Mouse (Mus musculus): ENCODE measurements around the gene Tuba1a. TPM values are rescaled to one million over a fixed set of nuclear protein-coding genes. Genes with fewer than 3 reads are reported as not detected.
"Not testable (repeated sequence)": the region's sequence is repeated elsewhere in the genome, so short reads cannot be mapped to it uniquely, and the experiment has no call there.

Gene Tuba1a
- polyA plus RNA-seq, 1 experiment from 2014 or later, result 1,516 TPM

GRCm38 (mm10) chr15:98978409-98979172 is 25.1 kb upstream of the Tuba1a start:
- Histone ChIP-seq H3K4me1 (ENCODE audit: control insufficient read depth, insufficient read depth, low read length) (0 out of 2 replicates have a peak, but pooled peaks cover 5% of the 10 kb centered on the region), H3K27me3 (ENCODE audit: control insufficient read depth, insufficient read depth, low read length) (no peaks in the 10 kb centered on the region), H3K4me2 (ENCODE audit: low read depth, severe bottlenecking) (no peak overlapping the region), H3K9ac (ENCODE audit: low read length) (no peak overlapping the region), H3K9me3 (ENCODE audit: control insufficient read depth, low read length) (no peaks in the 10 kb centered on the region), H3K36me3 (ENCODE audit: control insufficient read depth, insufficient read depth, low read length) (no peaks in the 10 kb centered on the region), H3K4me3 (ENCODE audit: low read depth, low read length) (no peak overlapping the region), H3K27ac (replicated peaks; ENCODE audit: low read depth, low read length) (no peak overlapping the region)
- WGBS, result 49% methylated on average over 20 of the region's 20 CpGs
- DNase-seq (ENCODE audit: low spot score), result no peak
- no peak for ATAC-seq (ENCODE audit: insufficient number of reproducible peaks, low FRiP score, low TSS enrichment, low read depth)

GRCm38 (mm10) chr15:98977759-98978408 is 24.4 kb upstream of the Tuba1a start:
- no peak for ATAC-seq (ENCODE audit: insufficient number of reproducible peaks, low FRiP score, low TSS enrichment, low read depth)
- no peaks in the 10 kb centered on the region for H3K9me3 ChIP-seq (ENCODE audit: control insufficient read depth, low read length)
- H3K9ac ChIP-seq (ENCODE audit: low read length), result no peak overlapping the region
- no peak for DNase-seq (ENCODE audit: low spot score)
- 0 out of 2 replicates have a peak, but pooled peaks cover 5% of the 10 kb centered on the region for H3K4me1 ChIP-seq (ENCODE audit: control insufficient read depth, insufficient read depth, low read length)
- no peak overlapping the region for H3K4me2 ChIP-seq (ENCODE audit: low read depth, severe bottlenecking)
- H3K36me3 ChIP-seq (ENCODE audit: control insufficient read depth, insufficient read depth, low read length), result no peaks in the 10 kb centered on the region
- 66% methylated on average over 14 of the region's 14 CpGs for WGBS
- no peak overlapping the region; the same call in 1 of the 2 replicates for H3K27ac ChIP-seq (replicated peaks; ENCODE audit: low read depth, low read length)
- no peak overlapping the region for H3K4me3 ChIP-seq (ENCODE audit: low read depth, low read length)
- H3K27me3 ChIP-seq (ENCODE audit: control insufficient read depth, insufficient read depth, low read length), result no peaks in the 10 kb centered on the region

- Histone ChIP-seq H3K4me2 (ENCODE audit: low read depth, severe bottlenecking) (no peak overlapping the region), H3K4me1 (ENCODE audit: control insufficient read depth, insufficient read depth, low read length) (0 out of 2 replicates have a peak, but pooled peaks cover 5% of the 10 kb centered on the region), H3K27ac (replicated peaks; ENCODE audit: low read depth, low read length) (no peak overlapping the region; the same call in 1 of the 2 replicates), H3K4me3 (ENCODE audit: low read depth, low read length) (no peak overlapping the region), H3K9ac (ENCODE audit: low read length) (no peak overlapping the region), H3K9me3 (ENCODE audit: control insufficient read depth, low read length) (no peaks in the 10 kb centered on the region), H3K36me3 (ENCODE audit: control insufficient read depth, insufficient read depth, low read length) (no peaks in the 10 kb centered on the region), H3K27me3 (ENCODE audit: control insufficient read depth, insufficient read depth, low read length) (no peaks in the 10 kb centered on the region)
- ATAC-seq (ENCODE audit: insufficient number of reproducible peaks, low FRiP score, low TSS enrichment, low read depth) (no peak), DNase-seq (ENCODE audit: low spot score) (no peak)
- 74% methylated on average over 21 of the region's 21 CpGs for WGBS
These were observed 23.6 kb upstream of the Tuba1a start for GRCm38 (mm10) chr15:98976763-98977758.

GRCm38 (mm10) chr15:98973015-98973614 is 19.6 kb upstream of the Tuba1a start:
- no peak overlapping the region for H3K4me2 ChIP-seq (ENCODE audit: low read depth, severe bottlenecking)
- no peaks in the 10 kb centered on the region for H3K9me3 ChIP-seq (ENCODE audit: control insufficient read depth, low read length)
- H3K36me3 ChIP-seq (ENCODE audit: control insufficient read depth, insufficient read depth, low read length), result no peaks in the 10 kb centered on the region
- DNase-seq (ENCODE audit: low spot score) (no peak), ATAC-seq (ENCODE audit: insufficient number of reproducible peaks, low FRiP score, low TSS enrichment, low read depth) (no peak)
- H3K4me3 ChIP-seq (ENCODE audit: low read depth, low read length), result no peak overlapping the region
- H3K9ac ChIP-seq (ENCODE audit: low read length), result no peak overlapping the region
- H3K4me1 ChIP-seq (ENCODE audit: control insufficient read depth, insufficient read depth, low read length), result 0 out of 2 replicates have a peak, but pooled peaks cover 8% of the 10 kb centered on the region
- WGBS, result 89% methylated on average over 9 of the region's 9 CpGs
- H3K27me3 ChIP-seq (ENCODE audit: control insufficient read depth, insufficient read depth, low read length), result no peaks in the 10 kb centered on the region
- no peak overlapping the region for H3K27ac ChIP-seq (replicated peaks; ENCODE audit: low read depth, low read length)

GRCm38 (mm10) chr15:98971576-98972320 is 18.2 kb upstream of the Tuba1a start:
- not testable (repeated sequence) for H3K4me1 ChIP-seq (ENCODE audit: control insufficient read depth, insufficient read depth, low read length); H3K27me3 ChIP-seq (ENCODE audit: control insufficient read depth, insufficient read depth, low read length); H3K4me3 ChIP-seq (ENCODE audit: low read depth, low read length); H3K9me3 ChIP-seq (ENCODE audit: control insufficient read depth, low read length); ATAC-seq (ENCODE audit: insufficient number of reproducible peaks, low FRiP score, low TSS enrichment, low read depth); DNase-seq (ENCODE audit: low spot score); H3K9ac ChIP-seq (ENCODE audit: low read length); H3K27ac ChIP-seq (replicated peaks; ENCODE audit: low read depth, low read length); H3K4me2 ChIP-seq (ENCODE audit: low read depth, severe bottlenecking); H3K36me3 ChIP-seq (ENCODE audit: control insufficient read depth, insufficient read depth, low read length)
- 83% methylated on average over 15 of the region's 15 CpGs for WGBS

GRCm38 (mm10) chr15:98971111-98971510 is 17.6 kb upstream of the Tuba1a start:
- Histone ChIP-seq H3K4me3 (ENCODE audit: low read depth, low read length) (no peak overlapping the region), H3K27ac (replicated peaks; ENCODE audit: low read depth, low read length) (no peak overlapping the region), H3K27me3 (ENCODE audit: control insufficient read depth, insufficient read depth, low read length) (no peaks in the 10 kb centered on the region), H3K36me3 (ENCODE audit: control insufficient read depth, insufficient read depth, low read length) (no peaks in the 10 kb centered on the region), H3K9me3 (ENCODE audit: control insufficient read depth, low read length) (no peaks in the 10 kb centered on the region), H3K9ac (ENCODE audit: low read length) (no peak overlapping the region), H3K4me1 (ENCODE audit: control insufficient read depth, insufficient read depth, low read length) (0 out of 2 replicates have a peak, but pooled peaks cover 5% of the 10 kb centered on the region), H3K4me2 (ENCODE audit: low read depth, severe bottlenecking) (no peak overlapping the region)
- ATAC-seq (ENCODE audit: insufficient number of reproducible peaks, low FRiP score, low TSS enrichment, low read depth), result no peak
- WGBS, result 59% methylated on average over 4 of the region's 4 CpGs
- DNase-seq (ENCODE audit: low spot score), result no peak

- DNase-seq (ENCODE audit: low spot score) (no peak), ATAC-seq (ENCODE audit: insufficient number of reproducible peaks, low FRiP score, low TSS enrichment, low read depth) (no peak)
- no peaks in the 10 kb centered on the region for H3K9me3 ChIP-seq (ENCODE audit: control insufficient read depth, low read length)
- H3K9ac ChIP-seq (ENCODE audit: low read length), result no peak overlapping the region
- 0 out of 2 replicates have a peak, but pooled peaks cover 5% of the 10 kb centered on the region for H3K4me1 ChIP-seq (ENCODE audit: control insufficient read depth, insufficient read depth, low read length)
- H3K27me3 ChIP-seq (ENCODE audit: control insufficient read depth, insufficient read depth, low read length), result no peaks in the 10 kb centered on the region
- H3K27ac ChIP-seq (replicated peaks; ENCODE audit: low read depth, low read length), result no peak overlapping the region
- WGBS, result 26% methylated on average over 16 of the region's 16 CpGs
- no peaks in the 10 kb centered on the region for H3K36me3 ChIP-seq (ENCODE audit: control insufficient read depth, insufficient read depth, low read length)
- no peak overlapping the region for H3K4me2 ChIP-seq (ENCODE audit: low read depth, severe bottlenecking)
- no peak overlapping the region for H3K4me3 ChIP-seq (ENCODE audit: low read depth, low read length)
These were observed 16.0 kb upstream of the Tuba1a start for GRCm38 (mm10) chr15:98969372-98970101.
